In genomic region chr1:87106536-87106935, GRCm38 (mm10) we compare ENCODE assay signal across 24 mouse cellular contexts. TPM values are rescaled to one million over a fixed set of nuclear protein-coding genes. Genes with fewer than 3 reads are reported as not detected.
"Had no signal": no experiment of that assay in that cellular context is flagged by ENCODE, and none has a peak within 500 bp of the region (broad histone marks: within the 10 kb centered on the region; RNA-seq: fewer than 3 reads in every experiment).

No protein-coding gene starts in this region.

- H3K4me1 ChIP-seq: liver, embryonic 15.5 days; lung, embryonic 15.5 days; midbrain, embryonic 13.5 days; midbrain, embryonic 15.5 days; neural tube, embryonic 13.5 days; neural tube, embryonic 15.5 days had no signal

- H3K27me3 ChIP-seq: liver, embryonic 15.5 days; lung, embryonic 15.5 days; midbrain, embryonic 13.5 days; midbrain, embryonic 15.5 days; neural tube, embryonic 13.5 days; neural tube, embryonic 15.5 days had no signal

- ATAC-seq: liver, postnatal 0 days; midbrain, embryonic 13.5 days; midbrain, embryonic 15.5 days had no signal

- DNase-seq: liver, postnatal 0 days; lung, adult 2 months; retina, postnatal 1 day; right cerebral cortex, adult 18-20 months; right cerebral cortex, postnatal 25 days; right cerebral cortex, postnatal 4 days; spleen, adult 18-20 months; thymus, adult 18-20 months; thymus, postnatal 14 days; thymus, postnatal 36 days had no signal

- H3K36me3 ChIP-seq: liver, embryonic 15.5 days; lung, embryonic 15.5 days; midbrain, embryonic 13.5 days; midbrain, embryonic 15.5 days; neural tube, embryonic 13.5 days; neural tube, embryonic 15.5 days had no signal

- H3K4me2 ChIP-seq: liver, embryonic 15.5 days; lung, embryonic 15.5 days; midbrain, embryonic 11.5 days; midbrain, embryonic 13.5 days; midbrain, embryonic 15.5 days; neural tube, embryonic 13.5 days; neural tube, embryonic 15.5 days had no signal

- H3K4me3 ChIP-seq: liver, embryonic 15.5 days; lung, embryonic 15.5 days; megakaryocyte, embryonic 14.5 days; midbrain, embryonic 13.5 days; midbrain, embryonic 15.5 days; myocyte; neural tube, embryonic 13.5 days; neural tube, embryonic 15.5 days had no signal

- H3K9ac ChIP-seq: liver, embryonic 15.5 days; liver, postnatal 0 days; lung, embryonic 15.5 days; midbrain, embryonic 13.5 days; midbrain, embryonic 15.5 days; neural tube, embryonic 13.5 days; neural tube, embryonic 15.5 days had no signal

- H3K27ac ChIP-seq: liver, embryonic 15.5 days; lung, embryonic 15.5 days; macrophage; midbrain, embryonic 13.5 days; midbrain, embryonic 15.5 days; neural tube, embryonic 13.5 days; neural tube, embryonic 15.5 days had no signal

- H3K9me3 ChIP-seq: liver, embryonic 15.5 days; lung, embryonic 15.5 days; megakaryocyte, embryonic 14.5 days; midbrain, embryonic 13.5 days; midbrain, embryonic 15.5 days; neural tube, embryonic 13.5 days; neural tube, embryonic 15.5 days had no signal

RNA-seq across cellular contexts. Expression of gene Alpi, which starts 5.1 kb away (rescaled TPM):
- total RNA-seq: megakaryocyte progenitor cell, adult 5-6 weeks had no signal
- polyA plus RNA-seq: liver, postnatal 0 days; lung, adult 2 months; macrophage; midbrain, embryonic 11.5 days; midbrain, embryonic 13.5 days; neural tube, embryonic 11.5 days; neural tube, embryonic 13.5 days; neural tube, embryonic 15.5 days had no signal

RNA-seq across cellular contexts. Expression of gene Alppl2, which starts 16.8 kb away (rescaled TPM):
- total RNA-seq: megakaryocyte progenitor cell, adult 5-6 weeks had no signal
- polyA plus RNA-seq: liver, embryonic 15.5 days; liver, postnatal 0 days; lung, embryonic 15.5 days; macrophage; midbrain, embryonic 11.5 days; midbrain, embryonic 13.5 days; midbrain, embryonic 15.5 days; myocyte; neural tube, embryonic 11.5 days; neural tube, embryonic 13.5 days; neural tube, embryonic 15.5 days; stomach, embryonic 14.5 days; stomach, embryonic 16.5 days had no signal

RNA-seq across cellular contexts. Expression of gene Akp3, which starts 18.2 kb away (rescaled TPM):
- total RNA-seq: megakaryocyte progenitor cell, adult 5-6 weeks had no signal
- polyA plus RNA-seq: liver, embryonic 15.5 days; liver, postnatal 0 days; lung, adult 2 months; lung, embryonic 15.5 days; macrophage; midbrain, embryonic 11.5 days; midbrain, embryonic 13.5 days; midbrain, embryonic 15.5 days; neural tube, embryonic 11.5 days; neural tube, embryonic 13.5 days; neural tube, embryonic 15.5 days; stomach, embryonic 14.5 days had no signal

RNA-seq across cellular contexts. Expression of gene Ecel1, which starts 49.8 kb away (rescaled TPM):
- total RNA-seq: megakaryocyte progenitor cell, adult 5-6 weeks had no signal
- polyA plus RNA-seq: liver, embryonic 15.5 days; lung, adult 2 months; macrophage had no signal
